Mouse (Mus musculus) embryonic facial prominence, embryonic 13.5 days (tissue): ENCODE data around the gene Dlec1. TPM values are rescaled to one million over a fixed set of nuclear protein-coding genes. Genes with fewer than 3 reads are reported as not detected.

Source experiments
- ATAC-seq: fragments of 200-750 bp; cut with Nextera tagmentation; 2 replicates; pipeline ENCODE4 v1.8.0; 2017; ENCODE audit warnings: low read depth; ENCODE audit not compliant: insufficient number of reproducible peaks, insufficient read depth, low FRiP score, low TSS enrichment
- H3K27ac ChIP-seq: fragments of 300-500 bp; sonication (generic); 2 replicates; pipeline ENCODE4 v1.5.1; 2015; ENCODE audit warnings: moderate library complexity, mild to moderate bottlenecking, inconsistent platforms
- H3K27me3 ChIP-seq: fragments of 300-500 bp; sonication (generic); 2 replicates; pipeline ENCODE4 v1.6.1; 2015; ENCODE audit warnings: mild to moderate bottlenecking, inconsistent platforms
- H3K36me3 ChIP-seq: fragments of 300-500 bp; sonication (generic); 2 replicates; pipeline ENCODE4 v1.6.1; 2015; ENCODE audit warnings: mild to moderate bottlenecking, inconsistent platforms
- H3K4me1 ChIP-seq: fragments of 300-500 bp; sonication (generic); 2 replicates; pipeline ENCODE4 v1.6.1; 2015; ENCODE audit warnings: inconsistent platforms
- H3K4me2 ChIP-seq: fragments of 300-500 bp; sonication (generic); 2 replicates; pipeline ENCODE4 v1.6.1; 2015; ENCODE audit warnings: moderate library complexity, mild to moderate bottlenecking, inconsistent platforms
- H3K4me3 ChIP-seq: fragments of 300-500 bp; sonication (generic); 2 replicates; pipeline ENCODE4 v1.5.1; 2015; ENCODE audit warnings: mild to moderate bottlenecking, inconsistent platforms
- H3K9ac ChIP-seq: fragments of 300-500 bp; sonication (generic); 2 replicates; pipeline ENCODE4 v1.6.1; 2015; ENCODE audit warnings: mild to moderate bottlenecking, inconsistent platforms
- H3K9me3 ChIP-seq: fragments of 300-500 bp; sonication (generic); 2 replicates; pipeline ENCODE4 v1.6.1; 2016; ENCODE audit warnings: inconsistent platforms
- WGBS: fragments of 180-500 bp; shearing (Covaris S2); methylation state at CpG from one replicate; pipeline ENCODE4 v1.1.7; 2015; ENCODE audit warnings: mixed read lengths; 5-methylcytosine and 5-hydroxymethylcytosine counted together
- polyA plus RNA-seq: library from polyadenylated mRNA; unstranded; fragments of >200 nt; fragmentation: Nextera tagmentation; extraction: Ambion mirVana; gene quantifications from 2 replicates; pipeline ENCODE4 v1.2.1, GENCODE M21; 2015

Dlec1 gene
- polyA plus RNA-seq, 1 experiment from 2014 or later = 1.1 TPM

DNA sequence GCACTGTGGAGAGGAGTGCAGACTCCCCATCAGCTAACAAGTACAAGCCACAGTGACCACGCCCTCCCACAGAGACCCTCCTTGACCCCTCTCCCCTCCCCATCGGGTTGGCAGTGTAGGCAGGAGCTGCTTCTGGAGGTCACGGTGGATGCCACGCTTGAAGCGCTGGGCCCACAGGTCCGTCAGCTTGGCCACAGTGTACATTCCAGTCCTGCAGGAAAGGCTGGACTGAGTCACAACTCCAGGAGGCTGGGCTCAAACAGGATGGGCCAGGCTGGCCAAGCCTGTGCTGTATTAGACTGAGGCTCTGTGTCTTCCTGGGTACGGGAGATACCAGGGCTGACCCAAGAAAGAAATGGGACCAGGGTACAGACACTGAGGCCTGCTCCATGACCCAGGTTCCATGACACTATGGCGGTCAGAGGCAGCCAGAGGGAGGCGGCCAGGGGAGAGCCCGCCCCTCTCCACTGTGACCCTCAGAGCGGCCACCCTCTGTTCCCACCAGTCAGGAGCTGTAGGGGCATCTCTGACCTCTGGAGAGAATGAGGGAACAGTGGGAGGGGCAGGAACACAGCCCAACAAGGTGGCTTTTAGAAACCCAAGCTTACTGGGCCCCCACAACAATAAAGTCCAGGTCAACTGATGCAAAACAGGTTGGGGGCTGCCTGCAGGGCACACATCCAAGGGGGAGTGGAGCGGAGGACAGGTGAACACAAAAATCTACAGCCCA is 10.5 kb upstream of the Dlec1 start:
- Histone ChIP-seq H3K4me1 (peaks cover 52% of the 10 kb centered on the region), H3K9ac (peak overlapping the region; percentile 12; the same call in 1 of the 2 replicates), H3K4me3 (peak overlapping the region; percentile 64), H3K9me3 (no peaks in the 10 kb centered on the region), H3K4me2 (peak overlapping the region; percentile 90), H3K27me3 (peaks cover 20% of the 10 kb centered on the region), H3K36me3 (no peaks in the 10 kb centered on the region), H3K27ac (no peak overlapping the region; the same call in 1 of the 2 replicates)
- no peak for ATAC-seq
- WGBS = 55% methylated on average over 12 of the region's 12 CpGs

DNA sequence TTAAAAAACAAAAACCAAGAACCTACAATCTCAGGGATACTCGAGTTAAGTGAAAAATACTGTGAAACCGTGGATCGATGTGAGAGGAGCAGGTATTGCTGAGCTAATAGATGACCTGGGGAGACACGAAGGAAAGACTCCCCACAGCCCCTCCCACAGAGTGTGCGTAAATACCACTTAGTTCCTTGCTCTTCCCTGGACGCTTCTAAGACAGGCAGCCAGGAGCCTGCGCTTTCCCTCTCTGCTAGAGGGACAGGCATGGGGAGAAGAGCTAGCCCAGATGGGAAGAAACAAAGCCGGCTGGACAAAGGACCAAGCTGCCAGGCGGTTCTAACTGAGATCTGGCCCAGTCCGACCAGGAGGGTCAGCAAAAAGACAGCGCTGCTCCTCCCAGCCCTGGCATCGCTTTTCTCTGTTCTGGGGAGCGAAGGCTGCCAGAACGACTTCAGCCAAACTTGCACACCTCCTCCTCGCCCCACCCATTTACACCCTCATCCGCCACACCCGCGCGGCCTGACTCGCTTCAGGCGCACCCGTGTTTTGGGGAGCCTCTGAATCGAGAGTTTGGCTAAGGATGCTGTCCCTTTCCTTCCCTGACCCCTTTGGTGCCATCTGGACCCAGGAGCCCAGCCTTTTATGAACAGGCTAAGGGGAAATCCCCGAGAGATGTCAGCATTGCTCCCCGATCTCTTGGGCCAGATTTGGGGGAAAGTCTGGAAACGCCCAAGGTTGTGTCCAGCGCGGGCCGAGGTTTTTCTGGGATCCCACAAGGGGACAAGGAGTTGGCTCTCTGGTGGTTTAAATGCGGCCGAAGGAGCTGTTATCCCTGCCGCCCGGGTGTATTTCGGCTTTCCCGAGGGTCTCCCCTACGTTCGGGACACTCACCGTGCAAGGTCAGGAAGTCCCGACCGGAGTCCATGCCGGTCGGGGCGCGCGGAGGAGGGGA is 9.5 kb upstream of the Dlec1 start:
- WGBS = 3% methylated on average over 44 of the region's 45 CpGs
- no peak for ATAC-seq
- peaks cover 22% of the 10 kb centered on the region for H3K27me3 ChIP-seq
- no peaks in the 10 kb centered on the region for H3K36me3 ChIP-seq
- peak overlapping the region; percentile 64 for H3K4me3 ChIP-seq
- H3K27ac ChIP-seq = peak overlapping the region; percentile 5; the same call in 1 of the 2 replicates
- H3K9ac ChIP-seq = peak overlapping the region; percentile 76
- H3K4me2 ChIP-seq = peak overlapping the region; percentile 90
- H3K4me1 ChIP-seq = peaks cover 48% of the 10 kb centered on the region
- H3K9me3 ChIP-seq = no peaks in the 10 kb centered on the region

DNA sequence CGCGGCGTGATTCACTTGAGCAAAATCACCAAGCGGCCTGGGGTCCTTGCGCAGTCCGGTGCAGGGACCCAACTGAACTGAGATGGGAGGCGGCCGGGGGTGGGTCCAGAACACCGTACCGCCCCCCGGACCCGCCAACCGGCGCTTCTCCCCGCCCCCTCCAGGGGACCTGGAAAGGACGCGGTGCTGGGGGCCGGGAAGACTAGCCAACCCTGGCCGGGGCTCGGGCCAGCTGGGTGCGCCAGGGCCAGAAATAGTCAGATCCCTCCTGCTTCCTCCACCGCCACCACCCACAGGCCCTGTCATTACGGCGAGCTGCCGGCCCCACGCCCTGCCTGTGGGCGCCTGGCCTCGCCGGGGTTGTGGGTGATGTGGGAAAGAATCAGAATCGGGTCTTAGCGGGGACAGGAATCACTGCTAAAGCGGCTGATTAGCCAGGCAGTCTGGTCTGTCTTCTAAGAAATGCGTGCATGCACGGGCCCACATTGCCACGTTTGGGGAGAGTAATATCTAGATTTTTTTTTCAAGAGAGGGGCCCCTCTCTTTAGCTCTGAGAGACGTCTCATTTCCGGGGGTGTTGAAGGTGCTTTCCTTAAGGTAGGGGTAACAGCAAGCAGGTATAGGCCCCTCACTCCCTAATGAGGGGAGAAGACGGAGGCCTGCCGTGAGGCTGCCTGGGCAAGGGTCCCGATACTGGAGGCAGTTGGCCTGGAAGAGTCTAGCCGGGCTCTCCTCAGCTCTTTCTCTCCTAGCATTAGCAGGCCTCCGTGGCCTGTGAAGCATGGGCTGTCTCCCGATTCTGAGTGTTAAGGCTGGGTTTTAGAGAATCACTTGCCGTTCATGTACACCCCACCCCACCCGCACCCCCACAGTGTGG is 8.6 kb upstream of the Dlec1 start, which contains the start of gene Plcd1:
Gene Plcd1, minus strand, starts transcription at position 84 of the 877 bp plus-strand sequence.
- Histone ChIP-seq H3K27ac (peak within 1 kb of the TSS; percentile 72), H3K4me1 (peaks cover 39% of the 10 kb centered on the region)
- ATAC-seq = peak; percentile 70; the same call in 1 of the 2 replicates

DNA sequence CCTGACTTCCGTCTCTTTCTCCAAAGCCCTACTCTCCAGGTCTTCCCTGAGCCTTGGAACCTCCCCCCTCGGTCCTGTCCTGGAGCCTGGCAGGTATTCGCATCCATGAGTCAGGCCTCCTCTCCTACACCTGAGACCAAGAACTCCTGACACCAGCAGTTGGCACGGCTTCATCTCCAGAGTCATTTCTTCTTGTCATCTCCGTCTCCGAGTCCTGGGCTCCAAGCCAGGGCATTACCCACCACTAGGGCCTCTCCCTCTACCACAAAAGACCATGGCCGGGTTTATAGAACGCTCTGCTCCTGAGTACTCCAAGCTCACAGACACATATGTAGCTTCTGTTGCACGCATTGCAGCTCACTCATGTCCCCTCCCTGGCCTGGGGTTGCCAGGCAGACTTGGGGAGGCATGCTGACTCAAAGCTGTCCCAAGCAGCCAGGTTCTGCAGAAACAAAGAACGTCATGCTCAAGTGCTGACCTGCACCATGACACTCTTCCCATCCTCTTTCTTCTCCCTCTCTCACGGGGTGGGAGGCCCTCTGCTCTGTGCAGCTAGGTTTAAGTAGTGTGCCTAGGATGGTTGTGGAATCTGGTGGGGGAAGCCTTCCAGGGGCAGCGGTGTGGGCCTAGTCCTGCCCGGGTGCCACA is 7.7 kb upstream of the Dlec1 start:
- 0 out of 2 replicates have a peak overlapping the region, but pooled peaks have one; percentile 17 for H3K9ac ChIP-seq
- ATAC-seq = no peak
- peaks cover 22% of the 10 kb centered on the region for H3K27me3 ChIP-seq
- no peaks in the 10 kb centered on the region for H3K9me3 ChIP-seq
- no peaks in the 10 kb centered on the region for H3K36me3 ChIP-seq
- peaks cover 34% of the 10 kb centered on the region for H3K4me1 ChIP-seq
- H3K4me2 ChIP-seq = no peak overlapping the region
- no peak overlapping the region for H3K4me3 ChIP-seq
- 65% methylated on average over 13 of the region's 13 CpGs for WGBS
- peak overlapping the region; percentile 72 for H3K27ac ChIP-seq

More for the DNA sequence above, 8.6 kb upstream of the Dlec1 start, which contains the start of gene Plcd1:
- peak within 1 kb of the TSS; percentile 64 for H3K4me3 ChIP-seq
- H3K36me3 ChIP-seq = no peaks in the 10 kb centered on the region
- 9% methylated on average over 39 of the region's 45 CpGs for WGBS
- peak within 1 kb of the TSS; percentile 90 for H3K4me2 ChIP-seq
- H3K9me3 ChIP-seq = no peaks in the 10 kb centered on the region
- H3K9ac ChIP-seq = peak within 1 kb of the TSS; percentile 76
- peaks cover 22% of the 10 kb centered on the region for H3K27me3 ChIP-seq

DNA sequence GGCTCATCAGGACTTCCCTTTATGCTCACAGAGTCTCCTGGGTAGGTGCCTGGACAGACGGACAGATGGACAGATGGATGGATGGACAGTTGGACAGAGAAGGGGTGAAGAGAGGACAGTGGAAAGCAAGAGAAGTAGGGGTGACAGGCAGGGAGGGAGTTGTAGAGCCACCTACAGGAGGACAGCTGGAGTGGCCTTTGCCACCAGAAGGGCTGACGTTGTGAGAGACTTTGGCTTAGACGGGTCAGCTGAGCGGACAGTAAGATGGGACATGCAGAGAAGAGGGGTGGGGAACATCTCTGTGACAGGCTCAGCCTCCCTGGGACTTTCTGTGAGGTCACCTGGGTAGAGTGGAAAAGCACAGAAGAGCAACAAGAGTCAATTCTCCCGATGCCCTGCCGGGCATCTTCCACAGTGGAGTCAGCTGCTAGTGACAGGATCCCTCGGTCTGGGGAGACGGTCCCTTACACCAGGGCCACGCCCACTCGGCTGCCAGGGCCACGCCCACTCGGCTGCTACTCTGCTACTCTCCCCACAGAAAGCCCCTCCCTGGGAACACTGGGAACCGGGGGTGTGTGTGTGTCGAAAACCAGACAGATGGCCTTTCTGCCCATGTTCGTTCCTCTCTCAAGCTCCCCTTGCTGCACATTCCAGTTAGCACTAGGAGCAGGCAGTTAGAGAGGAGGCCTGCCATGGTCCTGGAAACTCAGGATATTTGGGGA is 1.9 kb upstream of the Dlec1 start:
- Histone ChIP-seq H3K4me1 (peaks cover 22% of the 10 kb centered on the region), H3K4me2 (0 out of 2 replicates have a peak overlapping the region, but pooled peaks have one; percentile 18), H3K9ac (0 out of 2 replicates have a peak overlapping the region, but pooled peaks have one; percentile 36), H3K9me3 (no peaks in the 10 kb centered on the region), H3K36me3 (no peaks in the 10 kb centered on the region), H3K4me3 (no peak overlapping the region), H3K27ac (no peak overlapping the region), H3K27me3 (peaks cover 18% of the 10 kb centered on the region)
- 12% methylated on average over 15 of the region's 15 CpGs for WGBS
- ATAC-seq = no peak

DNA sequence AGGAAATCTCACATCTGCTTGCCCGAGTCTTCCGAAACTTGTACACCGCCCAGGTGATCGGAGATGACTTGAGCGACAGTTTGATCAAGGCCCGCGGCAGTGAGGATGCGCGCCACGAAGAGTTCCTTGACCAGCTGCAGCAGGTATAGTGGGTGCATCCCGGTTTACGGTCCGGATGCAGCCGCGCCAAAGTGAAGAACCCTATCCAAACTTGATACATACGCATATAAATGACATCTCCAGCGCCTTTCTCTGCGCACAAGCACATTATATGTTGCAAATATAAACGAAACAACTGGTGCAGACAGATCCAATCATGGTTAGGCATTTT is 470 bp downstream of the Dlec1 start:
- Histone ChIP-seq H3K4me3 (peak overlapping the region; percentile 51), H3K4me2 (peak overlapping the region; percentile 86), H3K9ac (peak overlapping the region; percentile 67), H3K27me3 (peaks cover 14% of the 10 kb centered on the region), H3K9me3 (no peaks in the 10 kb centered on the region), H3K4me1 (peaks cover 19% of the 10 kb centered on the region), H3K27ac (no peak overlapping the region), H3K36me3 (no peaks in the 10 kb centered on the region)
- ATAC-seq = no peak
- 2% methylated on average over 19 of the region's 19 CpGs for WGBS

DNA sequence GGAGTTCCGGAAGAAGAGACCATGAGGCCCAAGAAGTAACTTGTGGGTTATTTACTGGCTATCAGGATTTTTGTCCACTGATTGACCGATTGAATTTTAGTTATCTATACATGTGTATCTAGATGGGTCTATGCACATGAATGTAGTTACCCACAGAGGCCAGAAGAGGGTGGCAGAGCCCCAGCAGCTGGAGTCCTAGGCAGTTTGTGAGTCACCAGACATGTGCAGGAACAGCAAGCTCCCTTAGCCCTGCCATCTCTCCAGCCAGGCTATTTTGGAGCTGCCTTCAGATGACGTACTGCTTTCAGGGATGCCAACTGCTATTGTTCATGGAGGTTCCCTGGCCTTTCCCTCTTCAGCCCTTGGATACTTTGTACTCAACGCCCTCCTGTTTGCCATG is 5.3 kb downstream of the Dlec1 start:
- Histone ChIP-seq H3K4me3 (no peak overlapping the region), H3K9me3 (no peaks in the 10 kb centered on the region), H3K4me1 (peaks cover 27% of the 10 kb centered on the region), H3K27me3 (peaks cover 14% of the 10 kb centered on the region), H3K4me2 (no peak overlapping the region), H3K27ac (no peak overlapping the region), H3K9ac (no peak overlapping the region), H3K36me3 (no peaks in the 10 kb centered on the region)
- no peak for ATAC-seq
- WGBS = 82% methylated on average over 4 of the region's 4 CpGs

DNA sequence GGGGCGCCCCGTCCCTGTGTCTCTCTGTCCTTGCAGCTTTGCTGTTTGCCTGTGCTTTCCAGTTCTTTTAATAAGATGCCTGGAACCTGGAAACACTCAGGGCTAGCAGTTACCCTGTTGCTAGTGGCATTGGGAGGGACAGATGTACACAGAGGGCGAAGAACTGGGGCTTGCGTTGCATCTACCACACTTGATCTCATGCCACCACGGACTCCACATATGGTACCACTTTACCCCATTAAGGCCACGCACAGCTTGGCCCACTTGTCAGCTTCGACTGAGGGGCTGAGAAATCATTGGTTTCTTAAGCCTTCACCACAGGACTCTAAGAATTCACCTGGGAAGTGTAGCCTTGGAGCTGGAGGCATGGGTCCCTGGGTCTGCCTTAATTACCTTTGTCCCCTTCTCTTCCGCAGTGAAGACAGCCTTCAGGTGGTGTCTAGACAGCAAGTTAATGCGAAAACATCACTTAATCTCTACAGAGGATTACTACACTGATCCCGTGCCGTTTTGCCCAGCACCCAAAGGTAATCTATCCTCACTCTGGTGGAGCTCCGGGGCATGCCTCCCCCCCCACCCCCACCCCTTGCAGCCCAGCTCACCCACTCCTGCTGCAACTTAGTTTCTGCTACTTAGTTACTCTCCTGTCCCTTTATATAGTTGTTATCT is 7.5 kb downstream of the Dlec1 start:
- Histone ChIP-seq H3K9me3 (no peaks in the 10 kb centered on the region), H3K4me1 (peaks cover 21% of the 10 kb centered on the region), H3K36me3 (no peaks in the 10 kb centered on the region), H3K9ac (no peak overlapping the region), H3K4me3 (no peak overlapping the region), H3K4me2 (no peak overlapping the region), H3K27me3 (no peaks in the 10 kb centered on the region), H3K27ac (peak overlapping the region; percentile 52)
- no peak for ATAC-seq
- 25% methylated on average over 12 of the region's 12 CpGs for WGBS

DNA sequence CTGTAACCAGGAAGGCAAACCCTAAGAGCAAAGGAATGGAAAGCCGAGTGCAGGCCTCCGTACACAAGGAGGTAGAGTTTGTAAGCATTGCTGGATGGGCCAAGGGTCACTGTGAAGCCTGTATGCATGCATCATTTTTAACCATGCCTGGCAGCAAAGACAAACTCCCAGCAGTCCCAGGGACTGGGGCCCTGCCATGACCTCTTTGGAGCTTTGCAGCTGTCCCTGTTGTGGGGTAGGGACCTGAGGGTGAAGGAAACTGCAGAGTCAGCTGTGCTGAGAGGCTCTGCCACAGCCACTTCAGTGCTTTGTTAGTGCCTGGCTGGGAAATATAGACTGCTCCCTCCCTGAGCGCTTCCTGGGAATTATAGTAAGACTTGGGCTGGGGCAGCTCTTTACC is 8.4 kb downstream of the Dlec1 start:
- 43% methylated on average over 3 of the region's 3 CpGs for WGBS
- H3K36me3 ChIP-seq = no peaks in the 10 kb centered on the region
- H3K27me3 ChIP-seq = no peaks in the 10 kb centered on the region
- no peak overlapping the region for H3K27ac ChIP-seq
- H3K9me3 ChIP-seq = no peaks in the 10 kb centered on the region
- no peak overlapping the region for H3K9ac ChIP-seq
- no peak overlapping the region for H3K4me2 ChIP-seq
- ATAC-seq = no peak
- peaks cover 21% of the 10 kb centered on the region for H3K4me1 ChIP-seq
- no peak overlapping the region for H3K4me3 ChIP-seq

DNA sequence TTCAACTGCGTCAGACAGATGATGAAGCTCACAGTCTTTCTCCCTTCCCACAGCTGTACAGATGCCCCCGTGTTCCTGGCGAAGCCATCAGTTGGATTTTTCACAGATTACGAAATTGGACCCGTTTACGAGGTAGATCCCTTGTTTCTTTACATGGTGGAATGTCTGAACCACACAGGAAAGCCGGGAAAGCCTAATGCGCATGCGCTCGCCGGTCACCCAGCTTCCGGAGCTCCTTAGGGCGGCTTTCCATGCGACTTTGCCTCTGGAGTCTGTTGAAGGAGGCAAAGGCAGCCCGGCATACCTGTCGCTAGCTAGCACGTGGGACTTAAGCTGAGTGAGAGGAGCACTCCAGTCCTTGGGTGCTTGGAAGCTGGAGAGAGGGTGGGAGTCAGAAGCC is 12.6 kb downstream of the Dlec1 start:
- peaks cover 10% of the 10 kb centered on the region for H3K4me1 ChIP-seq
- no peaks in the 10 kb centered on the region for H3K36me3 ChIP-seq
- H3K9ac ChIP-seq = no peak overlapping the region
- no peak overlapping the region for H3K4me3 ChIP-seq
- H3K4me2 ChIP-seq = no peak overlapping the region
- H3K27ac ChIP-seq = no peak overlapping the region
- no peak for ATAC-seq
- no peaks in the 10 kb centered on the region for H3K9me3 ChIP-seq
- no peaks in the 10 kb centered on the region for H3K27me3 ChIP-seq
- WGBS = 84% methylated on average over 17 of the region's 17 CpGs
